Mouse (Mus musculus) thymus, adult 2 months (tissue): ENCODE data around the gene Ikzf3.

Source experiments
- CTCF ChIP-seq: fragments of 200-500 bp; IDR thresholded peaks from 2 replicates; pipeline ENCODE4 v1.5.1; 2012; ENCODE audit warnings: mild to moderate bottlenecking, control low read depth, low read length, moderate library complexity, borderline replicate concordance; ENCODE audit not compliant: control insufficient read depth, poor library complexity, insufficient read depth; ENCODE audit errors: extremely low read depth
- POLR2A ChIP-seq: fragments of 200-500 bp; IDR thresholded peaks from 2 replicates; pipeline ENCODE4 v1.6.1; 2012; ENCODE audit warnings: mild to moderate bottlenecking, low read length, control low read depth, moderate library complexity; ENCODE audit not compliant: control insufficient read depth, poor library complexity, insufficient read depth; ENCODE audit errors: extremely low read depth

- TF ChIP-seq CTCF (no peak), POLR2A (no peak)
Measured at GRCm38 (mm10) chr11:98449921-98450771, 95.7 kb downstream of the Ikzf3 start.
